Mouse (Mus musculus) spleen, adult 2 months (tissue): ENCODE data around the gene Bub1b. TPM values are rescaled to one million over a fixed set of nuclear protein-coding genes. Genes with fewer than 3 reads are reported as not detected.

ENCODE experiments used
- DNase-seq, 2 experiments: peaks; one replicate each; pipeline versions ENCODE4 v3.0.0 to v3.0.0-alpha.2; 2012 to 2021; ENCODE audit warnings: low spot score in 2 of 2, low read depth in 1 of 2
- H3K27ac ChIP-seq: fragments of 200-500 bp; 2 replicates; pipeline ENCODE4 v1.5.1; 2012; ENCODE audit warnings: low read length, inconsistent platforms; ENCODE audit not compliant: insufficient read depth
- H3K27me3 ChIP-seq: fragments of 200-500 bp; 2 replicates; pipeline ENCODE4 v1.6.1; 2012; ENCODE audit warnings: mild to moderate bottlenecking, moderate library complexity, low read length, inconsistent platforms; ENCODE audit not compliant: control insufficient read depth, insufficient read depth
- H3K36me3 ChIP-seq: fragments of 200-500 bp; 2 replicates; pipeline ENCODE4 v1.6.1; 2012; ENCODE audit warnings: mild to moderate bottlenecking, low read length, inconsistent platforms; ENCODE audit not compliant: control insufficient read depth, insufficient read depth
- H3K4me1 ChIP-seq: fragments of 200-500 bp; 2 replicates; pipeline ENCODE4 v1.6.1; 2011; ENCODE audit warnings: inconsistent platforms; ENCODE audit not compliant: control insufficient read depth, insufficient read depth, insufficient read length
- H3K4me3 ChIP-seq: fragments of 200-500 bp; 2 replicates; pipeline ENCODE4 v1.5.1; 2011; ENCODE audit warnings: mild to moderate bottlenecking, inconsistent platforms; ENCODE audit not compliant: insufficient read depth, insufficient read length; ENCODE audit errors: extremely low read depth
- CTCF ChIP-seq: fragments of 200-500 bp; IDR thresholded peaks from 2 replicates; pipeline ENCODE4 v1.5.1; 2011; ENCODE audit warnings: mild to moderate bottlenecking, inconsistent platforms; ENCODE audit not compliant: insufficient read depth, insufficient read length, insufficient replicate concordance; ENCODE audit errors: extremely low read depth
- POLR2A ChIP-seq: fragments of 200-500 bp; IDR thresholded peaks from 2 replicates; pipeline ENCODE4 v1.6.1; 2011; ENCODE audit warnings: low read depth, low read length, inconsistent platforms
- WGBS: fragments of 180-500 bp; shearing (Covaris S2); methylation state at CpG from one replicate; pipeline ENCODE4 v1.1.7; 2018; 5-methylcytosine and 5-hydroxymethylcytosine counted together
- polyA plus RNA-seq: library from polyadenylated mRNA; depleted of rRNA; stranded (reverse); fragments of >200 nt; gene quantifications from 2 replicates; pipeline ENCODE4 v1.2.3, GENCODE M21; 2012

The Bub1b gene
- polyA plus RNA-seq, 1 experiment = 5.0 TPM

DNA sequence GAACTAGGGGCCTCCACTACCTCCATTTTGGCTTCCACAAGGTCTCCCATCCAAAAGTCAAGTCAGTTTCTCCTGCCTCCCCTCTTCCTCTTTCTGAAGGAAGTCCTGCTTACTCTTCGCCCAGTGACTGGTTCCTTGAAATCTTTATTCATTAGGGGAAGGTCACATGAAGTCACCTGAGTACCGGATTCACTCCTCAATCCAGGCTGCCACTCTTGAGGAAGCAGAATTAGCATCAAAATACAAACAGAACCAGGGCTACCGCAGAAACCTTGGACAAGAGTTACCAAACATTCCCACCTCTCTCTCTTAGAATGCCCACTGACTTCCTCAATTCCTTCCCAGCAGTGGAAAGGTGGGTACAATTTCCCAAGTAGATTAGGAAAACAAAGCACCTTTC is 10.3 kb upstream of the Bub1b start:
- Histone ChIP-seq H3K4me3 (no peak overlapping the region), H3K27ac (no peak overlapping the region), H3K27me3 (no peaks in the 10 kb centered on the region), H3K36me3 (no peaks in the 10 kb centered on the region), H3K4me1 (no peaks in the 10 kb centered on the region)
- TF ChIP-seq POLR2A (no peak), CTCF (no peak)
- 66% methylated on average over 3 of the region's 3 CpGs for WGBS
- no peak for DNase-seq

DNA sequence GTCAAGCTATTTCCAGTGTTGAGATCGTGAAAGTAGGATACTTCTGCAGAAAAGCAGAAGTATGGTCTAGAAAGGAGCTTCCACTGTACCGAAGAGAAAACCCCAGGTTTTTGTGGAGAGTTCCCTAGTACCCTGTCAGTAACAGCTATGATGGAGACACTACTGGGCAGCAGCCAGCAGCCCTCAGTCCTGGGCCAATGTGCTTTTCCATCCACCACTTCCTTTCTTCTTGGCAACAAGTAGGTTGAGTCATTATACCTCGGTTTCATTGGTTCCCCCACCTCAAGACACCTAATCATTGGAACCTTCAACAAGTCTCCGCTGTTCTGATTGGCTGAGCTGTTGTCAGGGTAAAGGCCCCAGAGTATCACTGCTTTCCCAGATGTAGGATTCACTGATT is 6.9 kb upstream of the Bub1b start:
- 37% methylated on average over 4 of the region's 4 CpGs for WGBS
- no peak for DNase-seq
- TF ChIP-seq POLR2A = no peak

GRCm38 (mm10) chr2:118599087-118599486 is 1.1 kb downstream of the Bub1b start:
- no peak overlapping the region for H3K27ac ChIP-seq
- H3K27me3 ChIP-seq = no peaks in the 10 kb centered on the region
- TF ChIP-seq CTCF = no peak
- no peak for TF ChIP-seq POLR2A
- no peaks in the 10 kb centered on the region for H3K36me3 ChIP-seq
- no peak for DNase-seq
- peaks cover 5% of the 10 kb centered on the region; the same call in 1 of the 2 replicates for H3K4me1 ChIP-seq
- 39% methylated on average over 5 of the region's 5 CpGs for WGBS
- peak overlapping the region; percentile 11; the same call in 1 of the 2 replicates for H3K4me3 ChIP-seq

More for the DNA sequence above, 6.9 kb upstream of the Bub1b start:
- no peak overlapping the region for H3K4me3 ChIP-seq
- H3K27ac ChIP-seq = no peak overlapping the region
- no peaks in the 10 kb centered on the region for H3K27me3 ChIP-seq
- H3K36me3 ChIP-seq = no peaks in the 10 kb centered on the region
- H3K4me1 ChIP-seq = no peaks in the 10 kb centered on the region

DNA sequence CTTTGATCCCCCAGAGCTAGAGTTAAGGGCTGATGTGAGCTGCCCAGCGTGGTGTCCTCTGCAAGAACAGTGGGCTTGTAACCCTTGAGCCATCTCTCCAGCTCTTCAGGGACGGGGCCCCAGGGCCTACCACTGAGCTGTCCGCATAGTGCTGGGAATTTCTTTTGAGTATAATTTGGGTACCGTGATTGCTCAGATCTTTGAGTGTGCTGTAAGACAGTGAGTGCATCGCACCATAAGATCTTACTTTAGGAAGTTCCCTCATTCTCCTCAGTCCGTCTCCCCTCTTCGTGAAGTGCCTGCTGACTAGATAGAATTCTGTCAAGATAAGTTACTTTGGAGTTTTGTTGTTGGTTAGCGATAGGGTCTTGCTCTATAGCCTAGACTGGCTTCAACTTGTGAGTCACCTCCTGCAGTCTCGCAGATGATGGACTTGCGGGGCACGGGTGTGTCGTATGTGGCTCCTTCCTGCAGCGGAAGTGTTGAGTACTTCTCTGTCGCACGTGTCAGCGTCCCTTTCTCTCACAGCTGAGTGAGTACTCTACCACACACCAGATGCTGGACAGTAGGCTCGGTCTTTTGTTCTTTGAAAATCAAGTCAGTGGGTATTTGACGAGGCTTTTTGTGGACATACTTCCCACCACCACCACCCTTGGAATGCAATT is 3.7 kb downstream of the Bub1b start:
- no peak for DNase-seq
- TF ChIP-seq POLR2A (no peak), CTCF (no peak)
- no peak overlapping the region for H3K27ac ChIP-seq
- 86% methylated on average over 18 of the region's 18 CpGs for WGBS
- no peaks in the 10 kb centered on the region for H3K36me3 ChIP-seq
- no peak overlapping the region for H3K4me3 ChIP-seq
- H3K4me1 ChIP-seq = peaks cover 5% of the 10 kb centered on the region; the same call in 1 of the 2 replicates
- H3K27me3 ChIP-seq = no peaks in the 10 kb centered on the region

DNA sequence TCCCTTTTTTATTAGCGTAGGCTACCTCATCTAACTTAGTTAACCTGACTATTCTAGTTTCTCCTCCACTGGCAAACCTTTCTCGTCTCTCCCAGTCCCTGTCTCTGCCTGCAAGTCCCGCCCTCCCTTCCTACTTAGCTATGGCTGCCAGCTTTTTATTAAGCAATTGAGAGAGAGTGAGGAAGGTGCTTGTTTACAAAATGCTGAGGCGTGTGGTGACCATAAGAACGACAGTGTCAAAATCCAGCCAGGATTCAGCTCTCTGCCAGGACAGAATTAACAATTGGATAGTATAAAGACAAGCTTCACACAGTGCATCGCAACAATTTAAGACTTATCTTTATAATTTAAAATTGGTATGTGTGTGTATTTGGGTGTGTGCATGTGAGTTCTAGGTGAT is 6.1 kb downstream of the Bub1b start:
- 92% methylated on average over 6 of the region's 6 CpGs for whole genome bisulfite sequencing
- no peaks in the 10 kb centered on the region for H3K36me3 ChIP-seq

DNA sequence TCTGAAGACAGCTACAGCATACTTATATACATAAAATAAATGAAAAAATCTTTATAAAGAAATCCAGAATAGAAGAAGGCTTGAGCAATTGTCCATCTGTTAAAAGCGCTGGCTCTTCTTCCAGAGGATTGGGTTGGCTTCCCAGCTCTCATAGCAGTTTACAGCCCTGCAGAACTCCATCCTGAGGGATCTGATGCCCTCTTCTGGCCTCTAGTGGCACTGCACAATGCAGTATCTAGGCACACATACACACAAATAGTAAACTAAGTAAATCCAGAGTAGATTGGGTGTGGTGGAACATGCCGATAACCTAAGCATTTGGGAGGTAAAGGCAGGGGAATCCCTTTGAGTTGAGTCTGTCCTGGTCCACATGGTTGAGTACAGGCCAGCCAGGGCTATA is 8.0 kb downstream of the Bub1b start:
- no peaks in the 10 kb centered on the region for H3K4me1 ChIP-seq
- TF ChIP-seq POLR2A (no peak), CTCF (peak; percentile 56; the same call in 1 of the 2 replicates)
- 89% methylated on average over 2 of the region's 2 CpGs for WGBS
- H3K36me3 ChIP-seq = no peaks in the 10 kb centered on the region
- DNase-seq = peak in 1 of 2 experiments; percentile 54
- H3K27ac ChIP-seq = no peak overlapping the region
- H3K4me3 ChIP-seq = no peak overlapping the region
- no peaks in the 10 kb centered on the region for H3K27me3 ChIP-seq

More for the DNA sequence above, 6.1 kb downstream of the Bub1b start:
- no peak for DNase-seq
- H3K4me3 ChIP-seq = no peak overlapping the region
- no peak for TF ChIP-seq CTCF
- no peak for TF ChIP-seq POLR2A
- H3K27me3 ChIP-seq = no peaks in the 10 kb centered on the region
- H3K27ac ChIP-seq = no peak overlapping the region
- H3K4me1 ChIP-seq = peaks cover 5% of the 10 kb centered on the region; the same call in 1 of the 2 replicates

DNA sequence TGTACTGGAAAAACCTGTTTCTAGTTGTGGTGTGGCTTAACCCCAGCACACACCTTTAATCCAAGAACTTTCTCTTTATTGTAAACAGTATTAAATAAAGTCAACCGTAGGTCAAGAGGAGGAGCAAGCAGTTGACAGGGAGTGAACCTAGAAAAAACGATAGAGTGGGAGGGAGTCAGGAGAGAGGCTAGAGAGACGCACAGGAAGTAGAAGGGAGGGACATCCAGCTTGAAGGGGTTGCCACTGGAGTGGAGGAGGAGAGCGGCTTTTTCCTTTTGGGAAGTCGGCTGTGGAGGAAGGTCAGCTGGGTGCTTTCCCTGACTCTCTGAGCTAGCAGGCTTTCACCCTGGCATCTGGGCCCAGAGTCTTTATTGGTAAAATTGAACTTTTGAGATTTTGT is 9.0 kb downstream of the Bub1b start:
- H3K27me3 ChIP-seq = no peaks in the 10 kb centered on the region
- no peaks in the 10 kb centered on the region for H3K4me1 ChIP-seq
- no peak overlapping the region for H3K27ac ChIP-seq
- DNase-seq = no peak
- 84% methylated on average over 5 of the region's 5 CpGs for WGBS
- H3K4me3 ChIP-seq = no peak overlapping the region
- no peaks in the 10 kb centered on the region for H3K36me3 ChIP-seq
- TF ChIP-seq CTCF (no peak), POLR2A (no peak)
